Mouse (Mus musculus) kidney, adult 8-10 months (tissue): ENCODE measurements around the gene Nr2f6.
A peak's percentile ranks its signal among the peaks of the same experiment; 100 is the strongest.
"Not testable (repeated sequence)": the region's sequence is repeated elsewhere in the genome, so short reads cannot be mapped to it uniquely, and the experiment has no call there.

ENCODE experiments used
- DNase-seq, 2 experiments: peaks; one replicate each; pipeline ENCODE4 v3.0.0; 2022

Gene Nr2f6

GRCm38 (mm10) chr8:71366771-71367528 is 14.8 kb downstream of the Nr2f6 start, which contains the start of gene Use1:
Gene Use1, plus strand, starts transcription at chr8:71366848.
- peak; percentile 95 to 96 for DNase-seq

- no peak for DNase-seq
Measured at GRCm38 (mm10) chr8:71358026-71358425, 23.7 kb downstream of the Nr2f6 start.

DNA sequence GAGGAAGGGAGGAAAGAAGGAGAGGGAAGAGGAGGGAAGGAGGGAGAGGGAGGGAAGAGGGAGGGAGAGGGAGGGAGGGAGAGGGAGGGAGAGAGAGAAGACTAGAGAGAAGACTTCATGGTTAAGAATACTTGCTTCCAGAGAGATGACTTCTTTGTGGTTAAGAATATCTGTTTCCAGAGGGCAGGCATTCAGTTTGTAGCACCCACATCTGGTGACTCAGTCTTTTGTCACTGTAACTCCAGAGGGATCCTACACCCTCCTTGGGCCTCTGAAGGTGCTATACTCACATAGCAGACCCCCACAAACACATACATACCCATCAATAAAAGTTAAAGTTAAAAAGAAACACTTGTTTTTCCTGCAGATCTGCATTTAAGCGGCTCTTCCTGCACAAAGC is 30.2 kb downstream of the Nr2f6 start:
- no peak for DNase-seq

- DNase-seq, result no peak
Measured at GRCm38 (mm10) chr8:71351117-71351516, 30.6 kb downstream of the Nr2f6 start.

DNA sequence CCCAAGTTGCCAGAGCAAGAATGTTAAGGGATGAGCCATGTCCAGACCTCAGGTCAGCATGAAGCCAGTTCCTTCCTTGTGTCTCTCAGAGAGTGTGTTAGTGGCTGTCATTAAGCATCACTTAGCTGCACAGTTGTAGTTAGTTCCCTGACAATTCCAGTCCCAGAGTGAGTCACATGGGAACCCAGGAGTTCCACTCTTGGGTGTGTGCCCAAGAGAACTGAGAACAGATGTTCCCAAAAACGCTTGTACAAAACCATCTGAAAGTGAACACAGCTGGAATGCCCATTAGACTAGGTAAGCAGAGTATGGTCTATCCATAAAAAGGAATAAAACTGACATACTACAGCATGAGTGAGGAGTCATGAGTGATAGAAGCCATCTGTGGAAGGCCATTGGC is 35.2 kb downstream of the Nr2f6 start:
- DNase-seq, result no peak

DNA sequence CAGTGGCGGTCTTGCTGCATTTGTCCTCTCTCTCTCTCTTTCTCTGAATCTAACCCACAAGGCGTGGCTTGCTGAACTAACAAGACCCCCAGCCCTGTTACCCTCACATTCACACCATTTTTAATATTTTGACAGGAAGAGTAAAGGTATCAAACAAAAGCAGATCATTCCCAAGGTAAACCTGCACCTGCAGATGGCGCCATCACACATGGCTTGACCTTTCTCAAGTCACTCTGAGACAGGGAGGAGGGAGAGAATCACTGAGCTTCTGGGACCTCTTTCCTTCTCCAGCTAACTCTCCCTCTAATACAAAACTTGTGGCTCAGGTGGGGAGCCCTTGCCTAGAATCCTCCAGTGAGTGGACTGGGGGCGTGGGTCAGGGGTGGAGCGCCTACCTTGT is 41.1 kb downstream of the Nr2f6 start:
- DNase-seq, result peak in 1 of 2 experiments; percentile 53

DNA sequence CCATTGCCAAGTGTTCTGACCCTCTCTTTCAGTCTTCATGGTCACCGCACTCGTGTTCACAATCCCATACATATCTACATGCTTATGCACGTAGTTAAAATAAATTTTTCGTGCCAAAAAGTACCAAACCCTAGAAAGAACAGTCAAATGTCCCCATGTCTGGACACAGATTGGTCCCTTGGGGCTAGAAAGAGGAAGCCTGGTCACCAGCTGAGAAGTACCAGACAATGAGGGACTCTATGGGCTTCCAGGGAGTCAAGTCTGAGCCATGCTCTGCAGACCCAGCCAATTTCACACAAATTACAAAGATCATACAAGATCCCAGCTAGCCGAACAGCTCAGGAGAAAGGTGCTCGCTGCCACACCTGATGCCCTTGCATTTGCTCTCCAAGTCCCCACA is 43.9 kb downstream of the Nr2f6 start:
- not testable (repeated sequence) for DNase-seq

GRCm38 (mm10) chr8:71324848-71325247 is 56.9 kb downstream of the Nr2f6 start:
- peak; percentile 23 to 53 for DNase-seq
